ENCODE assay signal across 9 mouse cellular contexts in the genomic region with DNA sequence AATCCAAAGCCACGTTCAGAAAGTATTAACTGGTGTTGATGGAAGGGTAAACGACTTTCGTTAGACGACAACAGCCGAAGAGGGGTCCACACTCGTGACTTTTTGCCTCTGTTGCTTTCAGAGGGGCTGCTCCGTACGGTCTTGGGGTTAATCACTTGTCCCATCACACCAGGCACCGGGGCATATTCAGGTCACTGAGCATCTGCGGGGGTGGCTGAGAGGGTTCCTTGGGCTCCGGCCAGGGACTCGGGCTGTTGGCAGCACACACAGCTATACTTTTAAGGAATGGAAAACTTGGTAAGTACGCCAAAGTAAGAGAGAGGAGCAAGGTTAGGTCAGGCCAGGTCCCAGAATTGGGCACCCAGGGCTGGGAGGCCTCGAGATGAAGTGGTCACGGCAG. TPM values are rescaled to one million over a fixed set of nuclear protein-coding genes. Genes with fewer than 3 reads are reported as not detected.
DNase-seq lines count a peak whose midpoint lies in the region; ATAC-seq and TF ChIP-seq lines count a peak whose summit lies in the region.
"Had no signal": no experiment of that assay in that cellular context is flagged by ENCODE, and none has a peak within 500 bp of the region (broad histone marks: within the 10 kb centered on the region; RNA-seq: fewer than 3 reads in every experiment).

No protein-coding gene starts in this region.

- H3K9me3 ChIP-seq in heart, postnatal 0 days (replicated peaks; ENCODE audit: control insufficient read depth, low read length), result no peaks in the 10 kb centered on the region
- H3K9me3 ChIP-seq in forebrain, embryonic 14.5 days (replicated peaks; ENCODE audit: control insufficient read depth, low read length), result no peaks in the 10 kb centered on the region

- peak overlapping the region; percentile 10 for H3K4me3 ChIP-seq in cerebellum, adult 2 months (replicated peaks; ENCODE audit: insufficient read depth, low read depth, low read length)
- H3K4me3 ChIP-seq in heart, postnatal 0 days (ENCODE audit: low read depth, low read length), result no peak overlapping the region
- no peak overlapping the region for H3K4me3 ChIP-seq in forebrain, embryonic 14.5 days (ENCODE audit: low read depth, low read length)

- WGBS in cerebellum, adult 2 months, result 12% methylated on average over 15 of the region's 15 CpGs
- WGBS in heart, postnatal 0 days, result 38% methylated on average over 15 of the region's 15 CpGs
- WGBS in forebrain, embryonic 14.5 days, result 61% methylated on average over 15 of the region's 15 CpGs

- DNase-seq in cerebellum, adult 2 months, result peak; percentile 23 to 35
- no peak for DNase-seq in cerebellum, adult 8-10 months
- peak; percentile 41 for DNase-seq in adrenal gland, postnatal 25 days
- peak; percentile 34 for DNase-seq in heart, postnatal 0 days (ENCODE audit: low spot score)
- peak; percentile 87 for DNase-seq in kidney, postnatal 14 days
- DNase-seq in skeletal muscle tissue, adult 2 months (ENCODE audit: low read depth, low spot score), result peak; percentile 50
- no peak for DNase-seq in forebrain, embryonic 14.5 days (ENCODE audit: low spot score)
- no peak for DNase-seq in spleen, adult 12 weeks (ENCODE audit: low spot score)

- peak; percentile 86 for ATAC-seq in heart, postnatal 0 days (ENCODE audit: insufficient read depth, low read depth)
- no peak for ATAC-seq in forebrain, embryonic 14.5 days

- TF ChIP-seq CTCF in cerebellum, adult 2 months (IDR thresholded peaks at IDR 0.05; ENCODE audit: borderline replicate concordance, insufficient read depth, low read depth, low read length), result no peak
- no peak for TF ChIP-seq CTCF in heart, postnatal 0 days (IDR thresholded peaks at IDR 0.05; ENCODE audit: low read depth)

- no peaks in the 10 kb centered on the region for H3K36me3 ChIP-seq in heart, postnatal 0 days (replicated peaks; ENCODE audit: control insufficient read depth, insufficient read depth, low read length)
- H3K36me3 ChIP-seq in forebrain, embryonic 14.5 days (ENCODE audit: control insufficient read depth, insufficient read depth, low read length), result no peaks in the 10 kb centered on the region

- no peaks in the 10 kb centered on the region; the same call in 1 of the 2 replicates for H3K4me1 ChIP-seq in cerebellum, adult 2 months (ENCODE audit: control insufficient read depth, insufficient read depth, low read length)
- H3K4me1 ChIP-seq in heart, postnatal 0 days (ENCODE audit: control insufficient read depth, insufficient read depth), result 0 out of 2 replicates have a peak, but pooled peaks cover 7% of the 10 kb centered on the region
- H3K4me1 ChIP-seq in forebrain, embryonic 14.5 days (ENCODE audit: control insufficient read depth, insufficient read depth, low read length), result no peaks in the 10 kb centered on the region

- H3K9ac ChIP-seq in heart, postnatal 0 days (replicated peaks; ENCODE audit: low read depth, low read length), result no peak overlapping the region
- H3K9ac ChIP-seq in forebrain, embryonic 14.5 days (ENCODE audit: low read length), result no peak overlapping the region

- H3K4me2 ChIP-seq in heart, postnatal 0 days (ENCODE audit: low read depth, low read length), result peak overlapping the region; percentile 9; the same call in 1 of the 2 replicates
- H3K4me2 ChIP-seq in forebrain, embryonic 14.5 days (ENCODE audit: low read length), result no peak overlapping the region

- no peak for TF ChIP-seq EP300 in heart, postnatal 0 days (IDR thresholded peaks at IDR 0.05; ENCODE audit: low read depth)

- no peak overlapping the region for H3K27ac ChIP-seq in cerebellum, adult 2 months (ENCODE audit: insufficient read depth, low read length)
- H3K27ac ChIP-seq in heart, postnatal 0 days (ENCODE audit: low read depth), result peak overlapping the region; percentile 46; the same call in 1 of the 2 replicates
- no peak overlapping the region for H3K27ac ChIP-seq in forebrain, embryonic 14.5 days (ENCODE audit: low read depth, low read length)

- no peaks in the 10 kb centered on the region for H3K27me3 ChIP-seq in cerebellum, adult 2 months (ENCODE audit: control insufficient read depth, insufficient read depth, low read length)
- no peaks in the 10 kb centered on the region for H3K27me3 ChIP-seq in heart, postnatal 0 days (ENCODE audit: control insufficient read depth, insufficient read depth, low read length)
- H3K27me3 ChIP-seq in forebrain, embryonic 14.5 days (replicated peaks; ENCODE audit: control insufficient read depth, insufficient read depth, low read length), result no peaks in the 10 kb centered on the region

- no peak for TF ChIP-seq POLR2A in cerebellum, adult 2 months (IDR thresholded peaks at IDR 0.05; ENCODE audit: borderline replicate concordance, insufficient read depth, low read length)

RNA-seq across cellular contexts. Expression of a gene that starts 50.7 kb away (rescaled TPM):
- polyA plus RNA-seq in cerebellum, adult 2 months (2012; rRNA removed), result 10.3 and 11.1 TPM in 2 replicates
- total RNA-seq in adrenal gland, postnatal 25 days (2021), result 10.9 and 17.2 TPM in 2 replicates
- total RNA-seq in heart, postnatal 0 days (2014; rRNA removed; ENCODE audit: low replicate concordance), result 4.0 and 17.6 TPM in 2 replicates
- 11.2 and 12.2 TPM in 2 replicates for polyA plus RNA-seq in heart, postnatal 0 days (2015; fragmentation: Nextera tagmentation; extraction: Ambion mirVana)
- 45.4 and 49.3 TPM in 2 replicates for polyA plus RNA-seq in forebrain, embryonic 14.5 days (2014; fragmentation: Nextera tagmentation; extraction: Ambion mirVana)

RNA-seq across cellular contexts. Expression of a gene that starts 57.5 kb away (rescaled TPM):
- not detected in 2 replicates for polyA plus RNA-seq in cerebellum, adult 2 months (2012; rRNA removed)
- not detected in 2 replicates for total RNA-seq in adrenal gland, postnatal 25 days (2021)
- total RNA-seq in heart, postnatal 0 days (2014; rRNA removed; ENCODE audit: low replicate concordance), result not detected in 2 replicates
- not detected in 2 replicates for polyA plus RNA-seq in heart, postnatal 0 days (2015; fragmentation: Nextera tagmentation; extraction: Ambion mirVana)
- not detected in 2 replicates for polyA plus RNA-seq in forebrain, embryonic 14.5 days (2014; fragmentation: Nextera tagmentation; extraction: Ambion mirVana)
- total RNA-seq: left cerebral cortex, postnatal 10 days had no signal

RNA-seq across cellular contexts. Expression of a gene that starts 59.8 kb away (rescaled TPM):
- 0.11 and 0.22 TPM in 2 replicates for polyA plus RNA-seq in cerebellum, adult 2 months (2012; rRNA removed)
- total RNA-seq in adrenal gland, postnatal 25 days (2021), result 1.1 TPM in 1 of 2 replicates, not detected in the other
- not detected in 2 replicates for total RNA-seq in heart, postnatal 0 days (2014; rRNA removed; ENCODE audit: low replicate concordance)
- polyA plus RNA-seq in heart, postnatal 0 days (2015; fragmentation: Nextera tagmentation; extraction: Ambion mirVana), result not detected in 2 replicates
- polyA plus RNA-seq in forebrain, embryonic 14.5 days (2014; fragmentation: Nextera tagmentation; extraction: Ambion mirVana), result not detected in 2 replicates

Comparison
In these comparisons a context has a peak if more than half of its experiments do, and no peak if none do; other contexts are left out.
1. DNase-seq: peak in cerebellum, adult 2 months (2 of 2), adrenal gland, postnatal 25 days (single experiment), heart, postnatal 0 days (single experiment), kidney, postnatal 14 days (single experiment) and skeletal muscle tissue, adult 2 months (single experiment); none in cerebellum, adult 8-10 months (single experiment), forebrain, embryonic 14.5 days (single experiment) and spleen, adult 12 weeks (single experiment).